Mouse (Mus musculus) kidney, embryonic 15.5 days (tissue): ENCODE measurements at regions not wholly inside any gene's neighbourhood (a gene's known extent, or its start where the extent isn't known, plus 50 kb on each side); places are given as distances from the start of the nearest gene placed in this dataset.

Experiments
- ATAC-seq: fragments of 200-750 bp; cut with Nextera tagmentation; replicated peaks from 2 replicates; pipeline ENCODE4 v1.8.0; 2017; ENCODE audit warnings: moderate TSS enrichment; ENCODE audit not compliant: low FRiP score
- H3K27ac ChIP-seq: fragments of 300-500 bp; sonication (generic); 2 replicates; pipeline ENCODE4 v1.5.1; 2015; ENCODE audit warnings: mild to moderate bottlenecking, inconsistent platforms
- H3K27me3 ChIP-seq: fragments of 300-500 bp; sonication (generic); 2 replicates; pipeline ENCODE4 v1.6.1; 2015; ENCODE audit warnings: inconsistent platforms
- H3K36me3 ChIP-seq: fragments of 300-500 bp; sonication (generic); 2 replicates; pipeline ENCODE4 v1.6.1; 2015; ENCODE audit warnings: inconsistent platforms
- H3K4me1 ChIP-seq: fragments of 300-500 bp; sonication (generic); 2 replicates; pipeline ENCODE4 v1.6.1; 2015; ENCODE audit warnings: inconsistent platforms
- H3K4me2 ChIP-seq: fragments of 300-500 bp; sonication (generic); 2 replicates; pipeline ENCODE4 v1.6.1; 2015; ENCODE audit warnings: moderate library complexity, mild to moderate bottlenecking, inconsistent platforms
- H3K4me3 ChIP-seq: fragments of 300-500 bp; sonication (generic); replicated peaks from 2 replicates; pipeline ENCODE4 v1.5.1; 2015; ENCODE audit warnings: mild to moderate bottlenecking, inconsistent platforms
- H3K9ac ChIP-seq: fragments of 300-500 bp; sonication (generic); 2 replicates; pipeline ENCODE4 v1.6.1; 2015; ENCODE audit warnings: mild to moderate bottlenecking, inconsistent platforms
- H3K9me3 ChIP-seq: fragments of 300-500 bp; sonication (generic); replicated peaks from 2 replicates; pipeline ENCODE4 v1.6.1; 2016; ENCODE audit warnings: inconsistent platforms
- WGBS: fragments of 180-500 bp; shearing (Covaris S2); methylation state at CpG from one replicate; pipeline ENCODE4 v1.1.7; 2015; ENCODE audit warnings: mixed read lengths; 5-methylcytosine and 5-hydroxymethylcytosine counted together

DNA sequence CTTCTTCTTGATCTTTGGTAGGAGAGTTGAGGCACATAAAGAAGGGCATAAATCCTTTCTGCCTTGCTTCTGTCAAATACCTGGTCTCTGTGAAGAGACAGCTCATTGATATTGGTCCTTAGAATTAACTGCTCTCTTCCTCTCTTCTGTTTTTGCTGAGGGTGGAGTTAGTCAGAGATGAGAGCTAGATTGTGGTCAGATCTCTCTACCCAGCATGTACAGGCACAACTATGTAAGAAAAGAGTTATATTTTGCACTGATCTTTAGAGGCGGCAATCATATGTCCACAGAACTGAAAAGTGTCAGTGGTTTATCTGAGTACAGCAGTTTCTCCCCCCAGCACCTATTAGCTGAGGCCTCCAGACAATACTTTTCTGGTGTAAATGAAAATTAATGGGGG is 65.5 kb upstream of the Agbl1 start:
- no peaks in the 10 kb centered on the region for H3K9me3 ChIP-seq
- H3K36me3 ChIP-seq, result no peaks in the 10 kb centered on the region
- H3K4me2 ChIP-seq, result no peak overlapping the region
- no peak overlapping the region for H3K4me3 ChIP-seq
- WGBS, result 95% methylated on average over 1 of the region's 1 CpGs
- no peak overlapping the region for H3K27ac ChIP-seq
- H3K27me3 ChIP-seq, result no peaks in the 10 kb centered on the region
- H3K9ac ChIP-seq, result no peak overlapping the region
- ATAC-seq, result no peak
- H3K4me1 ChIP-seq, result peaks cover 8% of the 10 kb centered on the region

DNA sequence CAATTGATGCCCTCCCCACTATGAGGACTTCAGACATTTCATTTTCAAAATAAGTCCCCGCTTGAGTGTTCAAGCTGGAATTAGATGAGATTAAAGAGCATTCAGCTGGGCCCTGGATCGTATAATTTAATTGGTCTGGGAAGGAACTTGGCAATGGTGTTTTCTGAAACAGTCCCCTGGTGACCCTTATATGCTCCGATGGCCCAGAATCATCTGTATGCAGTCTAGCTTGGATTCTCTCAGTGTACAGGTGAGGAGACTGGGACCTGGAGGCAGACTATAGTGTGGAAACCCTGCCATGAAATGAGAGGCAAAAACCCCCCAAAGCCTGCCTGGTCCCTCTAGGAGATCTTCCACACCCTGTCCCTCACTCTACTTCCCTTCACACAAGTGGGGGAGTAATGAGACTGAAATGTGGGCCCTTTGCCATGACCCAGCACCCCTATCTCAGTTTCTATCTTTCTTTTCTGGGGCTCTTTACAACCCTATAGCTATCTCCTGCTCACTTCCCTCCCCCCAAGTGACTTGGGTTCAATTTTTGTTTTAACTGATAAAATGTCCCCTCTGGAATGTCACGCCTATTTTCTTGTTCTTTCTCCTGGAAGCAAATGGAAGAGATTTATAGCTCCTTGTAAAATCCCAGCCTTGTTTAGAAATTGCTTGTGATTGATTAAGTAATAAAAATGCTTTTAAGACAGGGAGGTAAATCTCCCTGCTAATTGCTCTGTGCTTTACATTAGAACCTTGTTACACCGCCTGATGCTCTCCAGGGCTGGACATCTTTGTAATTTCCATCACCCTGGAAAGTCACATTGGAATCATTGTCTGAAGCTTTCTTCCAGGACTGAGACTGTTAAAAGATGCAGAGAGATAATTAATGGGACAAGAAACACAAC is 64.7 kb upstream of the Agbl1 start:
- H3K4me3 ChIP-seq, result no peak overlapping the region
- peak; percentile 62; the same call in 1 of the 2 replicates for ATAC-seq
- H3K4me1 ChIP-seq, result peaks cover 8% of the 10 kb centered on the region
- H3K9ac ChIP-seq, result no peak overlapping the region
- 22% methylated on average over 5 of the region's 5 CpGs for WGBS
- H3K9me3 ChIP-seq, result no peaks in the 10 kb centered on the region
- no peak overlapping the region for H3K4me2 ChIP-seq
- no peaks in the 10 kb centered on the region for H3K36me3 ChIP-seq
- no peak overlapping the region for H3K27ac ChIP-seq
- H3K27me3 ChIP-seq, result no peaks in the 10 kb centered on the region

DNA sequence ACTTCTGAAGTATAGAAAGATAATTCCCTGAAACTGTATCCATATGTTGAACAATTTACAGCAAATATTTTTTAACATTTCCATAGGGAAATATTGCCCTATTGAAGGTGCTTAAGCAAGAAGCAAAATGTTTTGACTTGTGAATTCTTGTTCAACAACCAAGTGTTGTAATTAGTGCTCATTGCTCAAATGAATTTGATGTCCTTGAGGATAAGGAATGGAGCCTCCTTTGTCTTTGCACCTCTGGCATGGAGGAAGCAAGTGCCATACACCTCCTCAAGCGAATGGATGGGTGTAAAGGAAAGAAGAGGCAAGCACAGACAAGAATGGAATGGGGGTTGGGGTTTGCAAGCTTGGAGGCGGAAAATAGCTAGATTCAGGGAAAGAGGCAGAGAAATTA is 59.2 kb upstream of the Agbl1 start:
- H3K4me3 ChIP-seq, result no peak overlapping the region
- ATAC-seq, result no peak
- H3K9ac ChIP-seq, result no peak overlapping the region
- no peak overlapping the region for H3K4me2 ChIP-seq
- H3K27me3 ChIP-seq, result no peaks in the 10 kb centered on the region
- WGBS, result 85% methylated on average over 2 of the region's 2 CpGs
- H3K9me3 ChIP-seq, result no peaks in the 10 kb centered on the region
- H3K4me1 ChIP-seq, result peaks cover 2% of the 10 kb centered on the region; the same call in 1 of the 2 replicates
- no peak overlapping the region for H3K27ac ChIP-seq
- H3K36me3 ChIP-seq, result no peaks in the 10 kb centered on the region

DNA sequence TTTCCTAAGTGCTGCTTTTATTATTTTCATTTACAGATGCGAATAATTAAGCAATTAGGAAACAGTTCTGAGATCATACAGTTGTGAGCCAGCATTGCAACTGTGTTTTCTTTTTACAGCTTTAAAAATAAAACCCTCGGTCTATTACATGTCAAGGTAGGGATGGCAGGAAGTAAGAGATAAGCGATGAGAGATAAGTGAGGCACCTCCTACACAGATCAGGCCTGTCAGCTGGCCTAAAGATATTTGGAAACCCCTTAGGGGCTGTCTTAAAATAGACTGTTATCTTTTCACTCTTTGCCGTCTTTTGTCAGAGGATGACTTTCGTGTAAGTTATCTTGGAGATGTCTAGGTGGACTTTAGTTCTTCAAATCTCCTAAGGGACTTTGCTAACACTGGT is 53.5 kb upstream of the Agbl1 start:
- Histone ChIP-seq H3K9me3 (no peaks in the 10 kb centered on the region), H3K36me3 (no peaks in the 10 kb centered on the region), H3K4me1 (no peaks in the 10 kb centered on the region), H3K9ac (no peak overlapping the region), H3K27me3 (no peaks in the 10 kb centered on the region), H3K4me3 (no peak overlapping the region), H3K4me2 (no peak overlapping the region), H3K27ac (no peak overlapping the region)
- WGBS, result 46% methylated on average over 5 of the region's 5 CpGs
- ATAC-seq, result no peak

DNA sequence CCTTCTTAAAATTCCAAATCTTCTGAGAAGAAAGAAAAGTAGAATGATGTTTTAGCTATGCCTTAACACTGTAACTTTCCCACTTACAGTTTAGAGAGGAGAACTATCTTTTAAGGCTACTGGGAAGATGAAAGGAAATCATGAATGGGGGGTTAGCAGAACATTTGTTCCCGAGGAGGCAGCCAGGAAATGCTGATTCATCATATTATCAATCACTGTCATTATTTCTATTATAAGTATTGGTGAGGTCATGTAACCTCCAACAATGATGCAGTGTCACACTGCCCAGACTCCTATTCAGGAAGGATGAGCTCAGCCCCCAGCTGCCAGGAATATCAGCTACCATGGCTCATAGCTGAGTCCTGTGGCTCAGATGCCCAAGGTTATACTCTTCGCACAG is 52.3 kb upstream of the Agbl1 start:
- H3K27ac ChIP-seq, result no peak overlapping the region
- no peaks in the 10 kb centered on the region for H3K27me3 ChIP-seq
- H3K9me3 ChIP-seq, result no peaks in the 10 kb centered on the region
- no peak overlapping the region for H3K4me3 ChIP-seq
- WGBS, result 58% methylated on average over 2 of the region's 2 CpGs
- H3K9ac ChIP-seq, result no peak overlapping the region
- no peak for ATAC-seq
- H3K4me1 ChIP-seq, result no peaks in the 10 kb centered on the region
- no peaks in the 10 kb centered on the region for H3K36me3 ChIP-seq
- H3K4me2 ChIP-seq, result no peak overlapping the region
